Mouse (Mus musculus) G1E (cell line): Measurements from ENCODE around the gene Tmco3. TPM values are rescaled to one million over a fixed set of nuclear protein-coding genes. Genes with fewer than 3 reads are reported as not detected.

ENCODE experiments used
- ATAC-seq: 2 replicates; pipeline ENCODE4 v1.8.0; 2016; ENCODE audit warnings: mild to moderate bottlenecking; ENCODE audit not compliant: insufficient number of reproducible peaks, poor library complexity, low FRiP score, severe bottlenecking; ENCODE audit errors: extremely low read depth
- DNase-seq: peaks from one replicate; pipeline ENCODE4 v3.0.0; 2012; ENCODE audit warnings: low spot score
- H3K27me3 ChIP-seq: 2 replicates; pipeline ENCODE4 v1.6.1; 2012; ENCODE audit warnings: mild to moderate bottlenecking, low read length, inconsistent platforms; ENCODE audit not compliant: insufficient read depth
- H3K36me3 ChIP-seq: replicated peaks from 2 replicates; pipeline ENCODE3; 2012; ENCODE audit warnings: mild to moderate bottlenecking, inconsistent platforms
- H3K4me1 ChIP-seq: 2 replicates; pipeline ENCODE4 v1.6.1; 2012; ENCODE audit warnings: low read depth, low read length, inconsistent platforms, mixed read lengths; ENCODE audit not compliant: insufficient read depth
- H3K4me3 ChIP-seq: 2 replicates; pipeline ENCODE4 v1.5.1; 2012; ENCODE audit warnings: low read depth, mild to moderate bottlenecking, inconsistent platforms, low read length, moderate library complexity, mixed read lengths
- H3K9me3 ChIP-seq: replicated peaks from 2 replicates; pipeline ENCODE4 v1.6.1; 2012; ENCODE audit warnings: inconsistent platforms
- CTCF ChIP-seq: IDR thresholded peaks from 2 replicates; pipeline ENCODE4 v1.5.1; 2012; ENCODE audit warnings: low read depth, low read length, inconsistent platforms, mixed read lengths
- GATA1 ChIP-seq: IDR thresholded peaks from 2 replicates; pipeline ENCODE4 v1.6.1; 2012; ENCODE audit warnings: borderline replicate concordance, low read length, inconsistent platforms, mixed read lengths
- GATA2 ChIP-seq: IDR thresholded peaks from 2 replicates; pipeline ENCODE4 v1.6.1; 2012; ENCODE audit warnings: low read depth, low read length, inconsistent platforms, borderline replicate concordance
- POLR2AphosphoS5 ChIP-seq: IDR thresholded peaks from 2 replicates; pipeline ENCODE4 v1.6.1; 2012; ENCODE audit warnings: low read depth, low read length, inconsistent platforms; ENCODE audit not compliant: insufficient replicate concordance
- TAL1 ChIP-seq: conservative IDR thresholded peaks from 2 replicates; pipeline ENCODE4 v1.6.1; 2012; ENCODE audit warnings: low read depth, low read length, inconsistent platforms, mixed read lengths
- polyA plus RNA-seq: library from polyadenylated mRNA; stranded (reverse); fragments of >175 nt; gene quantifications from 2 replicates; pipeline ENCODE4 v1.2.3, GENCODE M21; 2012
- total RNA-seq, 2 experiments: library from RNA; stranded (forward) in 1 of 2; stranded (reverse) in 1 of 2; fragments of 200-1000 nt in 1 of 2; fragments of >200 nt in 1 of 2; fragmentation: Nextera tagmentation in 1 of 2; gene quantifications; 2 replicates each; pipeline ENCODE4 v1.2.3; 2014 to 2017

Tmco3 gene
- total and polyA plus RNA-seq, 3 experiments, result 5.8 to 13.4 (median 12.6) TPM

- Histone ChIP-seq H3K4me1 (no peaks in the 10 kb centered on the region), H3K9me3 (peaks cover 8% of the 10 kb centered on the region), H3K27me3 (no peaks in the 10 kb centered on the region), H3K4me3 (no peak overlapping the region), H3K36me3 (peaks cover 79% of the 10 kb centered on the region)
- ATAC-seq (no peak), DNase-seq (no peak)
- TF ChIP-seq GATA2 (no peak), GATA1 (no peak), POLR2AphosphoS5 (no peak), CTCF (no peak), TAL1 (no peak)
Observed at GRCm38 (mm10) chr8:13301036-13301435, 13.0 kb downstream of the Tmco3 start.

DNA sequence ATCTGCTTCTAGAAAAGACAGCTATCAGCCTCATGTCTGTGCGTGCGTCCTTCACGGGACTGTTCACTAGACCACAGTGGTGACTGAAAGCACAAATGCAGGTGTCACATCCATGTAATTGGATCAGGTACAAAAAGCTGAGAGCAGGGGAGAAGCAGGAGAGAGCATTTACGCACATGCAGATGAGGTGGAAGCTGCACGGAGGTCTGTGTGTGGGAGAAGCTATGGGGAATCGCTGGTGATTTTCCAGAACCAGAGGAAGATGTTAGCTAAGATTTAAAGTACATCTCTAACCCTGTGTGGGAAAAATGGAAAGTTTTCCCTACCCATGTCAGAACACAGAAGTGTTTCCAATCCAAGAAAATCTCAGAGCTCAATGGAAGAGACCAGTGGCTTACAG, 17.5 kb downstream of the Tmco3 start:
- no peak for ATAC-seq
- DNase-seq, result no peak
- TF ChIP-seq GATA1 (no peak), GATA2 (no peak), POLR2AphosphoS5 (no peak), CTCF (no peak), TAL1 (no peak)
- peaks cover 3% of the 10 kb centered on the region; the same call in 1 of the 2 replicates for H3K9me3 ChIP-seq
- H3K36me3 ChIP-seq, result peaks cover 71% of the 10 kb centered on the region
- no peaks in the 10 kb centered on the region for H3K27me3 ChIP-seq
- H3K4me1 ChIP-seq, result peaks cover 2% of the 10 kb centered on the region; the same call in 1 of the 2 replicates
- no peak overlapping the region for H3K4me3 ChIP-seq

GRCm38 (mm10) chr8:13305884-13306283, 17.9 kb downstream of the Tmco3 start:
- DNase-seq, result no peak
- H3K27me3 ChIP-seq, result no peaks in the 10 kb centered on the region
- ATAC-seq, result no peak
- H3K4me3 ChIP-seq, result no peak overlapping the region
- H3K36me3 ChIP-seq, result peaks cover 70% of the 10 kb centered on the region
- H3K4me1 ChIP-seq, result peaks cover 2% of the 10 kb centered on the region; the same call in 1 of the 2 replicates
- TF ChIP-seq TAL1, result no peak
- no peak for TF ChIP-seq CTCF
- TF ChIP-seq POLR2AphosphoS5, result no peak
- no peak for TF ChIP-seq GATA1
- TF ChIP-seq GATA2, result no peak
- peaks cover 3% of the 10 kb centered on the region; the same call in 1 of the 2 replicates for H3K9me3 ChIP-seq

DNA sequence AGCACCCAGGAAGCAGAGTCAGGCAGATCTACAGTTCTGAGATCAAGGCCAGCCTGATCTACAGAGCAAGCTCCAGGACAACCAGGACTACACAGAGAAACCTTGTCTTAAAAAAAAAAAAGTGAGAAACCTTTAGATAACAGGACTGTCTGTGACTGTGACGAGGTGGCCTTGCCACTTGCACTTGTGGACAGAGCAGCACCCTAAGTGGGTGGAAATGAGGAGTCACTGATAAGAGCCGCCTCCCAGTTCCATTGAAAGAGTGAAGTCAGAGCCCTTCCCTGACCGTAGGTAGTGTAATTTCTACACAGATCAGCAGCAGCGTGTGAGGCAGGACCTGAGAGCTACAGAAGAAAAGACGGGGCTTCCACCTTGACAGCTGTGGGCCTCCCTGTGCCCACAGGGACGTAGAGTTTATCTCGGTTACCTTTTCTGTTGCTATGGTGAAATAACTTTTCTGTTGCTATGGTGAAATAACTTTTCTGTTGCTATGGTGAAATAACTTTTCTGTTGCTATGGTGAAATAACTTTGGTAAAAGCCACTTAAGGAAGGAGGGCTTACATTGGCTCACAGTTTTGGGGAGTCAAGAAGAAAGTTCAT, 18.4 kb downstream of the Tmco3 start:
- TF ChIP-seq GATA2 (no peak), CTCF (no peak), POLR2AphosphoS5 (no peak), GATA1 (no peak), TAL1 (no peak)
- no peak for DNase-seq

GRCm38 (mm10) chr8:13306916-13307315, 18.9 kb downstream of the Tmco3 start:
- Histone ChIP-seq H3K4me1 (peaks cover 2% of the 10 kb centered on the region; the same call in 1 of the 2 replicates), H3K4me3 (no peak overlapping the region), H3K36me3 (peaks cover 66% of the 10 kb centered on the region), H3K9me3 (peaks cover 3% of the 10 kb centered on the region; the same call in 1 of the 2 replicates), H3K27me3 (no peaks in the 10 kb centered on the region)
- no peak for ATAC-seq
- TF ChIP-seq POLR2AphosphoS5 (no peak), GATA1 (no peak), TAL1 (no peak), GATA2 (no peak), CTCF (no peak)
- DNase-seq, result no peak

More for the DNA sequence above, 18.4 kb downstream of the Tmco3 start:
- H3K4me1 ChIP-seq, result peaks cover 2% of the 10 kb centered on the region; the same call in 1 of the 2 replicates
- no peak for ATAC-seq
- peaks cover 69% of the 10 kb centered on the region for H3K36me3 ChIP-seq
- H3K4me3 ChIP-seq, result no peak overlapping the region
- H3K9me3 ChIP-seq, result peaks cover 3% of the 10 kb centered on the region; the same call in 1 of the 2 replicates
- no peaks in the 10 kb centered on the region for H3K27me3 ChIP-seq

GRCm38 (mm10) chr8:13314922-13315321, 26.9 kb downstream of the Tmco3 start:
- no peaks in the 10 kb centered on the region for H3K9me3 ChIP-seq
- H3K36me3 ChIP-seq, result peaks cover 69% of the 10 kb centered on the region
- no peak for ATAC-seq
- no peaks in the 10 kb centered on the region for H3K27me3 ChIP-seq
- H3K4me3 ChIP-seq, result no peak overlapping the region
- TF ChIP-seq POLR2AphosphoS5, result no peak
- TF ChIP-seq TAL1, result no peak
- no peak for TF ChIP-seq GATA2
- no peak for TF ChIP-seq CTCF
- TF ChIP-seq GATA1, result no peak
- DNase-seq, result no peak
- H3K4me1 ChIP-seq, result peaks cover 4% of the 10 kb centered on the region; the same call in 1 of the 2 replicates
